Comparison of ENCODE assay signal across 8 mouse cellular contexts in genomic region chr8:109778993-109779421, GRCm38 (mm10). TPM values are rescaled to one million over a fixed set of nuclear protein-coding genes. Genes with fewer than 3 reads are reported as not detected.
DNase-seq lines count a peak whose midpoint lies in the region; ATAC-seq and TF ChIP-seq lines count a peak whose summit lies in the region.

No protein-coding gene starts in this region.

- no peaks in the 10 kb centered on the region for H3K36me3 ChIP-seq in heart, embryonic 11.5 days (ENCODE audit: control insufficient read depth, insufficient read depth, low read length)
- H3K36me3 ChIP-seq in CH12.LX (replicated peaks in 1 of 2; ENCODE audit: control insufficient read depth in 1 of 2, insufficient read depth in 1 of 2, low read length in 1 of 2), result no peaks in the 10 kb centered on the region
- H3K36me3 ChIP-seq in midbrain, embryonic 11.5 days (ENCODE audit: control insufficient read depth, insufficient read depth, low read length), result no peaks in the 10 kb centered on the region
- no peaks in the 10 kb centered on the region for H3K36me3 ChIP-seq in stomach, postnatal 0 days (ENCODE audit: control insufficient read depth, insufficient read depth, low read length)

- no peaks in the 10 kb centered on the region for H3K9me3 ChIP-seq in heart, embryonic 11.5 days (replicated peaks; ENCODE audit: control insufficient read depth, low read length)
- H3K9me3 ChIP-seq in CH12.LX (replicated peaks; ENCODE audit: low read length), result no peaks in the 10 kb centered on the region
- H3K9me3 ChIP-seq in midbrain, embryonic 11.5 days (ENCODE audit: control insufficient read depth, low read length), result no peaks in the 10 kb centered on the region
- H3K9me3 ChIP-seq in stomach, postnatal 0 days (ENCODE audit: control insufficient read depth, low read length), result no peaks in the 10 kb centered on the region

- under 1% methylated on average over 32 of the region's 32 CpGs for WGBS in heart, embryonic 11.5 days (ENCODE audit: insufficient replicate concordance)
- WGBS in midbrain, embryonic 11.5 days, result under 1% methylated on average over 32 of the region's 32 CpGs
- 0% methylated on average over 29 of the region's 32 CpGs for WGBS in stomach, postnatal 0 days

- dilution Hi-C loops in CH12.LX (cut with MboI; ENCODE audit: extremely low pct_ligation_motif_present, extremely low pct_unique_long_range_greater_than_20kb, low sequenced_read_pairs), result no loop called here

- H3K4me1 ChIP-seq in heart, embryonic 11.5 days (ENCODE audit: control insufficient read depth, insufficient read depth, low read length), result peaks cover 4% of the 10 kb centered on the region
- H3K4me1 ChIP-seq in CH12.LX (ENCODE audit: control insufficient read depth in 1 of 2, insufficient read depth in 2 of 2), result peaks cover 3 to 38% of the 10 kb centered on the region in 2 experiments; a peak in 3 of 4 replicates
- H3K4me1 ChIP-seq in brown adipose tissue, adult 24 weeks (ENCODE audit: control insufficient read depth, insufficient read depth, insufficient read length, low read length), result no peaks in the 10 kb centered on the region
- peaks cover 12% of the 10 kb centered on the region for H3K4me1 ChIP-seq in midbrain, embryonic 11.5 days (ENCODE audit: control insufficient read depth, insufficient read depth, low read length)
- H3K4me1 ChIP-seq in stomach, postnatal 0 days (replicated peaks; ENCODE audit: control insufficient read depth, insufficient read depth), result peaks cover 3% of the 10 kb centered on the region; the same call in 1 of the 2 replicates

- no peaks in the 10 kb centered on the region; the same call in 1 of the 2 replicates for H3K27me3 ChIP-seq in heart, embryonic 11.5 days (ENCODE audit: control insufficient read depth, insufficient read depth, low read length)
- peaks cover 4% of the 10 kb centered on the region for H3K27me3 ChIP-seq in CH12.LX (replicated peaks)
- no peaks in the 10 kb centered on the region; the same call in 1 of the 2 replicates for H3K27me3 ChIP-seq in midbrain, embryonic 11.5 days (ENCODE audit: control insufficient read depth, insufficient read depth, low read length)
- H3K27me3 ChIP-seq in stomach, postnatal 0 days (ENCODE audit: control insufficient read depth, insufficient read depth, low read length), result no peaks in the 10 kb centered on the region

- no peak for TF ChIP-seq EP300 in CH12.LX (IDR thresholded peaks at IDR 0.05; ENCODE audit: low read length)
- TF ChIP-seq EP300 in stomach, postnatal 0 days (optimal IDR thresholded peaks at IDR 0.05), result no peak

- H3K4me2 ChIP-seq in heart, embryonic 11.5 days, result peak overlapping the region; percentile 94
- H3K4me2 ChIP-seq in CH12.LX (ENCODE audit: insufficient read depth, low read depth, poor library complexity, severe bottlenecking), result peak overlapping the region; percentile 92; the same call in 1 of the 2 replicates
- H3K4me2 ChIP-seq in midbrain, embryonic 11.5 days, result peak overlapping the region; percentile 88
- peak overlapping the region; percentile 60 for H3K4me2 ChIP-seq in stomach, postnatal 0 days (replicated peaks; ENCODE audit: low read depth)

- no peak for TF ChIP-seq CTCF in CH12.LX (conservative IDR thresholded peaks at IDR 0.05 in 1 of 2, IDR thresholded peaks at IDR 0.05 in 1 of 2; ENCODE audit: low read depth in 2 of 2, low read length in 2 of 2)
- no peak for TF ChIP-seq CTCF in stomach, postnatal 0 days (IDR thresholded peaks at IDR 0.05; ENCODE audit: low read depth)

- peak overlapping the region; percentile 97 for H3K9ac ChIP-seq in heart, embryonic 11.5 days (ENCODE audit: low read depth, low read length)
- H3K9ac ChIP-seq in CH12.LX (ENCODE audit: insufficient read depth, low read depth), result peak overlapping the region; percentile 81
- H3K9ac ChIP-seq in midbrain, embryonic 11.5 days (ENCODE audit: low read length), result peak overlapping the region; percentile 96
- H3K9ac ChIP-seq in stomach, postnatal 0 days (ENCODE audit: low read length), result peak overlapping the region; percentile 95

- no peak for TF ChIP-seq RAD21 in CH12.LX (IDR thresholded peaks at IDR 0.05; ENCODE audit: low read depth, low read length)

- ATAC-seq in heart, embryonic 11.5 days (replicated peaks; ENCODE audit: insufficient number of reproducible peaks, low FRiP score, low TSS enrichment), result peak; percentile 57; the same call in 1 of the 2 replicates
- ATAC-seq in midbrain, embryonic 11.5 days (ENCODE audit: low FRiP score), result peak; percentile 76
- ATAC-seq in stomach, postnatal 0 days (ENCODE audit: low FRiP score, low TSS enrichment), result no peak; the same call in 1 of the 2 replicates

- peak overlapping the region; percentile 99 for H3K4me3 ChIP-seq in heart, embryonic 11.5 days (ENCODE audit: low read depth, low read length)
- peak overlapping the region; percentile 76 to 96 (median 91) for H3K4me3 ChIP-seq in CH12.LX (replicated peaks in 1 of 3; ENCODE audit: low read depth in 2 of 3, low read length in 2 of 3, poor library complexity in 1 of 3)
- H3K4me3 ChIP-seq in brown adipose tissue, adult 24 weeks (ENCODE audit: insufficient read depth, low read depth, low read length), result peak overlapping the region; percentile 91
- H3K4me3 ChIP-seq in midbrain, embryonic 11.5 days (ENCODE audit: low read depth, low read length), result peak overlapping the region; percentile 62
- peak overlapping the region; percentile 97 for H3K4me3 ChIP-seq in stomach, postnatal 0 days (ENCODE audit: low read depth, low read length)

- H3K79me2 ChIP-seq in CH12.LX (replicated peaks; ENCODE audit: control insufficient read depth, extremely low read depth, insufficient read depth, poor library complexity, severe bottlenecking), result peaks cover 47% of the 10 kb centered on the region

- no peak for DNase-seq in heart, adult 9 months (ENCODE audit: low spot score in 2 of 2)
- peak; percentile 14 for DNase-seq in CH12.LX (ENCODE audit: extremely low read depth)
- peak; percentile 29 for DNase-seq in gastrocnemius, postnatal 14 days
- DNase-seq in left cerebral cortex, postnatal 25 days (ENCODE audit: low spot score in 2 of 2), result peak; percentile 24 to 42
- peak; percentile 97 for DNase-seq in midbrain, embryonic 11.5 days (ENCODE audit: low spot score, missing footprints)
- DNase-seq in stomach, postnatal 0 days (ENCODE audit: low spot score), result no peak

- in situ Hi-C loops in CH12.LX (cut with MboI; ENCODE audit: low pct_ligation_motif_present, low pct_unique_long_range_greater_than_20kb, low sequenced_read_pairs), result no loop called here

- H3K27ac ChIP-seq in heart, embryonic 11.5 days (ENCODE audit: low read depth, low read length), result peak overlapping the region; percentile 99
- peak overlapping the region; percentile 73 for H3K27ac ChIP-seq in CH12.LX (ENCODE audit: insufficient read depth, low read depth)
- H3K27ac ChIP-seq in brown adipose tissue, adult 24 weeks (replicated peaks; ENCODE audit: low read depth, low read length), result peak overlapping the region; percentile 89
- peak overlapping the region; percentile 97 for H3K27ac ChIP-seq in midbrain, embryonic 11.5 days (ENCODE audit: low read depth, low read length)
- peak overlapping the region; percentile 99 for H3K27ac ChIP-seq in stomach, postnatal 0 days (replicated peaks)

- TF ChIP-seq POLR2A in CH12.LX (IDR thresholded peaks at IDR 0.05; ENCODE audit: low read depth, low read length), result no peak

- intact Hi-C loops in gastrocnemius, postnatal 14 days (cut with DNase I; ENCODE audit: low total_unique reads), result no loop called here
- intact Hi-C loops in left cerebral cortex, postnatal 25 days (cut with DNase I), result loop anchor here (2.0 to 5.0 kb wide), 2 partner anchors 72 to 212 kb away; partner anchors contain the start of genes Dhx38 and Txnl4b

TF ChIP-seq in CH12.LX, 34 proteins besides CTCF, POLR2A, EP300 and RAD21:
- TF ChIP-seq MYC (IDR thresholded peaks at IDR 0.05; ENCODE audit: low read depth, low read length) (no peak), RCOR1 (conservative IDR thresholded peaks at IDR 0.05; ENCODE audit: low read depth, low read length) (no peak), USF1 (IDR thresholded peaks at IDR 0.05; ENCODE audit: low read depth, low read length) (no peak), BHLHE40 (IDR thresholded peaks at IDR 0.05; ENCODE audit: low read depth, low read length) (no peak), CHD2 (IDR thresholded peaks at IDR 0.05; ENCODE audit: low read length) (no peak), MXI1 (IDR thresholded peaks at IDR 0.05; ENCODE audit: low read depth, low read length) (0 out of 2 replicates have a peak, but pooled peaks have one; percentile 46), NELFE (IDR thresholded peaks at IDR 0.05; ENCODE audit: low read depth, low read length) (no peak)

RNA-seq across cellular contexts. Expression of gene Ap1g1, which starts 0.7 kb away (rescaled TPM):
- polyA plus RNA-seq in heart, embryonic 11.5 days (2014; fragmentation: Nextera tagmentation; extraction: Ambion mirVana), result 22.1 and 35.4 TPM in 2 replicates
- total RNA-seq in CH12.LX (2012; rRNA removed) (29.5 and 32.9 TPM in 2 replicates), CH12.LX (2014; rRNA removed) (39.6 and 40.8 TPM in 2 replicates)
- polyA plus RNA-seq in CH12.LX (2012; ENCODE audit: insufficient read length, low read depth), result 54.7 and 60.4 TPM in 2 replicates
- polyA plus RNA-seq in brown adipose tissue, adult 24 weeks (2012; ENCODE audit: insufficient read depth, insufficient read length, missing spikeins), result 44.4 and 68.3 TPM in 2 replicates
- total RNA-seq in gastrocnemius, postnatal 14 days (2021), result 10 to 100 TPM; 32.0 to 32.6 TPM
- 10 to 100 TPM; 87.0 to 96.8 TPM for total RNA-seq in left cerebral cortex, postnatal 25 days (2021)
- 41.6 and 47.3 TPM in 2 replicates for polyA plus RNA-seq in midbrain, embryonic 11.5 days (2014; fragmentation: Nextera tagmentation; extraction: Ambion mirVana)
- 20.2 and 21.6 TPM in 2 replicates for polyA plus RNA-seq in stomach, postnatal 0 days (2015; fragmentation: Nextera tagmentation; extraction: Ambion mirVana)

RNA-seq across cellular contexts. Expression of gene Atxn1l, which starts 41.5 kb away (rescaled TPM):
- 5.4 and 5.5 TPM in 2 replicates for polyA plus RNA-seq in heart, embryonic 11.5 days (2014; fragmentation: Nextera tagmentation; extraction: Ambion mirVana)
- 6.8 and 7.6 TPM in 2 replicates for total RNA-seq in CH12.LX (2012; rRNA removed)
- 4.1 and 4.6 TPM in 2 replicates for total RNA-seq in CH12.LX (2014; rRNA removed)
- polyA plus RNA-seq in CH12.LX (2012; ENCODE audit: insufficient read length, low read depth), result 15.2 and 18.5 TPM in 2 replicates
- polyA plus RNA-seq in brown adipose tissue, adult 24 weeks (2012; ENCODE audit: insufficient read depth, insufficient read length, missing spikeins), result 13.2 and 13.9 TPM in 2 replicates
- total RNA-seq in gastrocnemius, postnatal 14 days (2021), result 10 to 100 TPM; 17.2 to 20.8 TPM
- total RNA-seq in left cerebral cortex, postnatal 25 days (2021), result 10 to 100 TPM; 36.9 to 38.5 TPM
- 4.9 and 5.4 TPM in 2 replicates for polyA plus RNA-seq in midbrain, embryonic 11.5 days (2014; fragmentation: Nextera tagmentation; extraction: Ambion mirVana)
- polyA plus RNA-seq in stomach, postnatal 0 days (2015; fragmentation: Nextera tagmentation; extraction: Ambion mirVana), result 2.7 and 2.8 TPM in 2 replicates

Comparison
In these comparisons a context has a peak if more than half of its experiments do, and no peak if none do; other contexts are left out.
1. DNase-seq: peak in CH12.LX (single experiment), gastrocnemius, postnatal 14 days (single experiment), left cerebral cortex, postnatal 25 days (2 of 2) and midbrain, embryonic 11.5 days (single experiment); none in heart, adult 9 months (0 of 2) and stomach, postnatal 0 days (single experiment).
2. Peak in every context shown above with its lines, with median percentiles within 50 percentile points of each other: H3K27ac ChIP-seq, H3K4me2 ChIP-seq, H3K4me3 ChIP-seq and H3K9ac ChIP-seq.